Mouse (Mus musculus) right cerebral cortex, adult 18-20 months (tissue): ENCODE results near the gene Sf3a2.

Experiments used
- DNase-seq: peaks from one replicate; pipeline ENCODE4 v3.0.0; 2022; ENCODE audit warnings: mixed read lengths

The Sf3a2 gene

DNA sequence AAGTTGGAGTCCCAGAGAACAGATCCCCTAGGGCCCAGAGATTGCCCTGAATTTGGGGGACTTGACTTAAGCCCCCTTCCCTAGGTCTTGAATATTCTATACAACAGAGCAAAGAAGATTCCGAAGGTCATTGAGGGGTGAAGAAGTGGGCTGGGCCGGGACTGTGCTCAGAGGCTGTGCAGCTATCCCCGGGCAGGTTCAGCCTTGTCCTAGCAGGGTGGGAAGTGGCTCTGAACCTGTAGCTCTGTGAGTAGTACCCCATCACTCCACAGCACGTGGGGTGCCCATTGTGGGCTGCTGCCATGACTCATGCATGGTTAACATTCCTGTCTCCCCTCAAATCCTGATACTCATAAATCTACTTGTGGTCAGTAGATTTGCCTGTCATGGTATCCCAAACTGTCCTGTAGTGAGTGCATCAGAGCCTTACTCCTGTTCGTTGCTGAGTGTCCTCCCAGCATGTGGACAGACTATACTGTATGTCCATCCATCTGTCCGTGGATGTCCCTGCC, 21.6 kb upstream of the Sf3a2 start:
- DNase-seq: no peak

DNA sequence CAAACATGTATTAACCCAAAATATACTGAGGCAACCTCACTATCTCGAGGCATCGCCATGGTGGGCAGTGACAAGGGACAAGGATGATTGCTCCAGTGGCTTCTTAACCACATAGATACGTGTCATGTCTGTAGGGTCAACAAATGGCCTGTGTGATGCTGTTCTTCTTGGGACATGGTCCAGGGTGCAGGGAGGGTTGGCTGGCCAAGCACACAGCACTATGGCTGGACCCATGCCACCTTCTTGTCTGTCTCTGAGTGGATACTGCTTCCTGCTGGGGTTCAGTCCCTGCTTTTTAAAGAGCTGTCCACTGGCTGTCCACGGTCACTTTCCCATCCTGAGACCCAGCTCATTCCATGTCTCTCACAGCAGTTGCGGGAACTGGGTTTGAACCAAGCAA, 20.9 kb upstream of the Sf3a2 start:
- no peak for DNase-seq

DNA sequence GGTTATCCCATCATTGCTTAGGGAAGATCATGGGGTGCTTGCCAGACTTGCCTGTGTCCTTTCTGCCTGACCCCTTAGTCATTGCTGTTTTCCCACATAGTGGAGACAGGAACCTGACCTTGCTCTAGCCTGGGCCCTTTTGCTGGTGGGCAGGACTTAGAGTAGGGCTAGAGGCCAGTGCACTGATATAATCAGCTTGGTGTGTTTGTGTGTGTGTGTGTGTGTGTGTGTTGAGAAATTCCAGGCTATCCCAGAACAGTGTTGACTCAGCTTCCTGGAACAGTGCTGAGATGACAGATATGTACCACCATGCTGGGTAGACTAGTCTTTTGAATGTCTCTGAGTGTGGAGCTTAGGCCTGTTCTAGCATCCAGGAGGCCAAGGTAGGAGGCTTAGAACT, 18.4 kb upstream of the Sf3a2 start:
- DNase-seq: no peak

DNA sequence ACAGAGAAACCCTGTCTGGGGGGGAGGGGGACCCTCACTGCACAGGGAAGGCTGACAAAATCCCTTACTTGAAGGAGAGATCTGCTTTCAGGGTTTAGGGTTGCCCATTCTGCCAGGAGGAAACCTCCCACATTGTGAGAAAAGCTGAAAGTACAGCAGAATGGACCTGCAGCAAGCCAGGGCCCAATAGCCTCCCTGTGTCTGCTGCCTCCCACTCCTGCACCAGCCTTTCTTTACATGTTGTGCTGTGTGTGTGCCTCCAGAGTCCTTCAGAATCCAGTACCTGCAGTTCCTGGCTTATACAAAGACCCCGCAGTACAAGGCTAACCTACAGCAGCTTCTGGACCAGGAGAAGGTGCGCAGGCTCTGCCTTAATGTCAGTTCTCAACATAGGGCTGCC, 13.7 kb upstream of the Sf3a2 start:
- peak; percentile 55 for DNase-seq

DNA sequence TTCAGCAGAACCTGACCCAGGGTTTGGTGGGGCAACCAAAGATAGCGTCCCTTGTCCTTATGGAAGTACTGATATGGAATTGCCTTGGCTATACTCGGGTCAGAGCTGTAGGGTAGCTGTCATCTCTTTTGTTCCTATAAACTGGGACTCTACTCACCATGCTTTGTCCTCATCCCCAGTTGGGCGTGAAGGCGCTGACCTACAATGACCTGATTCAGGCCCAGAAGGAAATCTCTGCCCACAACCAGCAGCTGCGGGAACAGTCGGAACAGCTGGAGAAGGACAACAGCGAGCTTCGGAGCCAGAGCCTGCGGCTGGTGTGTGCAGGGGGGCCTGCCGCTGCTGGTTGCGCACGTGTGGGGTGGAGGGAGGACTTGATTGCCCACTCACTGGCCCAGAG, 13.1 kb upstream of the Sf3a2 start:
- DNase-seq: no peak

DNA sequence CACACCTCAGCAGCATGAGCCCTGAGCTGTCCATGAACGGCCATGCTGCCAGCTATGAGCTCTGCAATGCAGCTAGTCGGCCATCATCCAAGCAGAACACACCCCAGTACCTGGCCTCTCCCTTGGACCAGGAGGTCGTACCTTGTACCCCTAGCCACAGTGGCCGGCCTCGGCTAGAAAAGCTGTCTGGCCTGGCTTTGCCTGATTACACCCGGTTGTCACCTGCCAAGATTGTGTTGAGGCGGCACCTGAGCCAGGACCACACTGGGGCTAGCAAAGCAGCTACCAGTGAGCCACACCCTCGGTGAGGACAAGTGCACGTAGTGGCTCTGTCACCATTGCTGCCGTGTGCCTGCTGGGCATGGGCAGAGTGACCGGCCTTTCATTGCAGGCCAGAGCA, 12.0 kb upstream of the Sf3a2 start:
- no peak for DNase-seq

DNA sequence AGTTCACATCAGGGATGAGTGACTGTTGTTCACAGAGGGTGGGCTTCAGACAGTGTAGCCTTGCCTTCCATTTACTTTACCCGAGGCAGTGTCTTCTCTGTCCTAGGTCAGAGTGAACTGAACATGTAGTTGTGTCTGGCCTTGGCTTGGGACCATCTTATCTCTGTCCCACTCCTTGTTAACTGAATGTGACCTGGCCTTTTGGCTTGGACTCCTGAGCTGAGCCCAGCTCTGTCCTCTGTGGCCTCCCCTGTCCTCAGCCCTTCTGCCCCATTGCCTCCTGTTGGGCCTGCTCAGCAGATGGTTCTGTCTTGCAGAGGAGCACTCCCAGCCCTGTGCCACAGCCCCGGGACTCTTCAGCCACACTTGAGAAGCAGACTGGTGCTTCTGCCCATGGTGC, 10.5 kb upstream of the Sf3a2 start:
- no peak for DNase-seq

DNA sequence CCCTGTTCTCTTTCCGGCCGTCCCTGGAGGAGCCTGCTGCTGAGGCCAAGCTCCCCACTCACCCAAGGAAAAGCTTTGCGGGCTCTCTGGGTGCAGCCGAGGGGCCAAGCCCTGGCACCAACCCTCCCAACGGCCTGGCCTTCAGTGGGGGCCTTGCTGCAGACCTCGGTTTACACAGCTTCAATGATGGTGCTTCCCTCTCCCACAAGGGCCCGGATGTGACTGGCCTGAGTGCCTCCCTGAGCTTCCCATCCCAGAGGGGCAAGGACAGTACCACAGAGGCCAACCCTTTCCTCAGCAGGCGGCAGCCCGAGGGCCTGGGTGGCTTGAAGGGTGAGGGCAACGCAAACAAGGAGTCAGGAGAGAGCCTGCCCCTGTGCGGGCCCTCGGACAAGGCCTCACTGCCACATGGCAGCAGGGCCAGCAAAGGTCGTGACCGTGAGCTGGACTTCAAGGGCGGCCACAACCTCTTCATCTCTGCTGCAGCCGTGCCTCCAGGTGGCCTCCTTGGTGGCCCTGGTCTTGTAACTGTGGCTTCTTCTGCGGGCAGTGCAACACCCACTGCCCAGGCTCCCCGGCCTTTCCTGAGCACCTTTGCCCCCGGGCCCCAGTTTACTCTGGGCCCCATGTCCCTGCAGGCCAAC, 7.1 kb upstream of the Sf3a2 start:
- DNase-seq: no peak

DNA sequence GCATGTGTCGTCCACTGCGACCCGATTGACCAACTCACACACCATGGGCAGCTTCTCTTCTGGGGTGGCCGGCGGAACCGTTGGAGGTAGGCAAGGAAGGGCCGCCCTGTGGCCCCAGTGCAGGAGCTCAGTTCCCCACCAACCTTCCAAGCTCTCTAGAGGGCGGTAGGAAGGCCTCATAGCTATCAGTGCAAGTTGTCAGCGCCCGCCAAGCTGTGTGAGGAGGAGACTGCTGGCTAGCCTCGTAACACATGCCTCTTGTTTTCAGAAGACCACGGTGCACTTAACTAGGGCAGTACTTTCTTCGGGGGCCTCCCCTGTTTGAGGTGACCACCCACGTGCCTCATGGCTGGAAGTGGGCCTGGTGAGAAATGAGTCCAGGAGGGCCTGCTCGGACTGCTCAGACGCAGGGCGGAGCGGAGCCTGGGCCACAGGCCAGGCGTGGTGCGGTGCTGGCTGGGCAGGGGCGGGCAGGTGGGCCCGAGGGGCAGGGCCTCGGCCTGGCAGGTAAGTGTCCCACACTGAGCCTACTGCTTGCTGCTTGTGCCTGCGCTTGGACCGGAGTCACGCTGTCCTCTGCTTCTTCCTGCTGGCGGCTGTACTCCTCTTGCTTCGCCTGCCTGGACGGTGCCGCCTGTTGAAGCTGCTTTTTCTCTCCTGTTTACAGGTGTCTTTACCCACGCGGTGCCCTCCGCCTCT, 6.4 kb upstream of the Sf3a2 start:
- peak; percentile 40 for DNase-seq

DNA sequence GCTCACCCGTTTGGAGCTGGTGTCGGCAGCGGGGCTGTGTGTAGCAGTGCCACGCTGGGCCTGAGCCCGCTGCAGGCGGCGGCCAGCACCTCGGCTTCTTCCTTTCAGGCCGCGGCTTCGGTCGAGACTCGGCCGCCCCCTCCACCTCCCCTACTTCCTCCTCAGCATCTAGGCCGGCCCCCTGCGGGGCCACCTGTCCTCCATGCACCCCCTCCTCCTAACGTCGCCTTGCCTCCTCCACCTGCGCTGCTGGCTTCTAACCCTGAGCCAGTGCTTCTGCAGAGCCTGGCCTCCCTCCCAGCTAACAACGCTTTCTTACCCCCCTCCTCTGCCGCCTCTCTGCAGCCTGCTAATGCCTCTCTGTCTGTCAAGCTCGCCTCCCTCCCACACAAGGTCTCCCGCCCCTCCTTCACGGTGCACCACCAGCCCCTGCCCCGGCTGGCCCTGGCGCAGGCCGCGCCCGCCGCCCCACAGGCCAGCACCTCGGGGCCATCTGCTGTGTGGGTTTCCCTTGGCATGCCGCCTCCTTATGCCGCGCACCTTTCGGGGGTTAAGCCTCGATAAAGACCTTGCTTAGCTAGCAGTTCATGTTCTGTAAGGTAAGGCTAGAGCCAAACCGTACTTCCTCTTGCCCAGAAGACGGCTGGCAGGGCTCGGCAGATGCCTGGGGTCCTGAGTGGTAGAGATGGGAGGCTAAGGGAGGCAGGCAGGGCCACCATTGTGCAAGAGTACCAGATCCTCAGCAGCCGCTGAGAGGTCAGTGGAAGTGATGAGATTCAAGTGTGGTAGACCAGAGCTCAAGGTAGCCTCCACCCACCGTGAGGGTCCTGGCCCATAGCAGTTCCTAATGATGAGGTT, 5.6 kb upstream of the Sf3a2 start:
- DNase-seq: no peak

DNA sequence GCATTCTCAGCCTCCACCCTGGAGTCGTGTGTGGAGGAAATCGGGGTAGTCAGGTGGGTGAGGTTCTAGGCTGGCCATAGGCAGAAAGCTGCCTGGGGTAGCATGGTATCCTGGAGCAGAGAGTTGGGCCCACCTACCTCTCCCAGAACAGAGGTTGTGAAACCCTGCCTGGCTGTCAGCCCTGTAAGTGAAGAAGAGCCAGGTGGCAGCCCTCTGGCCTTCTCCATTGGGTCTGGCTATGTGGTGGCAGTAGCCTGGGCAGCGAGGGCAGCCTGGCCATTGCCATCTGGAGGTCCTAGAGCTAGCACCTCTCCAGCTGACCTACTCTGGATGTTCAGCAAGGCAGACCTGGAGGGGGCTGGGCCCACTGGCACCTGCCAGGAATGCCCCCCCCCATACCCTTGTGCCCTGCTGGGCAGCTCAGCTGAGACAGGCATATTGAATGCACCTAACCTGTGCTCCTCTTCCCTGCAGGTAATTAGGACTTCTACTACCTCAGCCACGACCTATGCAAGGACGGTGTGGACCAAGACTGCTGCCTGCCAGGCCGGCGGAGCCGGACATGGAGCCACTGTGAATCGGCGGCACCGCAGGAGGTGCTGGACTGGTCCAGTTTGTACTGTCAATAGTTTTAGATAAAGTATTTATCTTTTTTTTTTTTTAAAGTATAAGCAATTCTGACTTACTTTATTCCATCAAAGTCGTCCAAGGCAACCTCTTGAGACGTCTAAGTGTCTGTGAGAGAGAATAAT, 4.8 kb upstream of the Sf3a2 start:
- DNase-seq: no peak

DNA sequence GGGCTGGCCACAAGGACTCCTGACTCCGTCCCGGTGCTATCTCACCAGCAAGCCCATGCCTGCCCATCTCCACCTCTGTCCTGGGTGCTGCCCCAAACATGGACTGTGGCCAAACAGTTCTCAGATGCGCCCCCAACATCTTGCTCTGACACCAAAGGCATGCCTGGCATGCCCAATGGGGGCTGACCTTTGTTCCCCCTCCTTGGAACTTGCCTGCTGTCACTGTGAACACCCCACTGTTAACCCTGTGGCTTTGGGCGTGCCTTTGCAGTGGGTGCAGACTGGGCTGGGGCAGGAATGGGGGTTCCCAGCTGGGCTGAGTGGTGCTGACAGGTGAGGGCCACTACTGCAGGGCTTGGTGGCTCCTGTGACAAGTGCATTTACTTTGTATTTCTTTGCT, 4.2 kb upstream of the Sf3a2 start:
- DNase-seq: no peak

DNA sequence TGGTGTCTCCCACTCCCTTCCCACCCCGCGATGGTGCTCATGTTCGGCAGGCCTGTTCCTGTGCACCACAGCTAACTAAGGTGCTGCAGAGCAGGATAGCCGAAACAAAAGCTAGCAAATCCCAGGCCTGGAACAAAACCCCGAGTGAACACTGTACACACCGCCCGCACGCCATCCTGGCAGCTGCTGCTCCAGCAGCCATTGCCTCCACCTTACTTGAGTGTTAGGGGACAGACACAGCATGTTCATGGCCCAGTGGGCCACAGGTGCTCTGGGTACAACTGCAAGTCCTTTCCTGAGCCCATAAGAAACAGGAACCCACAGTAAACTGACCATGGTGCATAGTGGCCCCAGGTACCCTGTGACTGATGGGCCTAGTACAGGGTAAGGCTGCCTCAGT, 3.2 kb upstream of the Sf3a2 start:
- DNase-seq: no peak

DNA sequence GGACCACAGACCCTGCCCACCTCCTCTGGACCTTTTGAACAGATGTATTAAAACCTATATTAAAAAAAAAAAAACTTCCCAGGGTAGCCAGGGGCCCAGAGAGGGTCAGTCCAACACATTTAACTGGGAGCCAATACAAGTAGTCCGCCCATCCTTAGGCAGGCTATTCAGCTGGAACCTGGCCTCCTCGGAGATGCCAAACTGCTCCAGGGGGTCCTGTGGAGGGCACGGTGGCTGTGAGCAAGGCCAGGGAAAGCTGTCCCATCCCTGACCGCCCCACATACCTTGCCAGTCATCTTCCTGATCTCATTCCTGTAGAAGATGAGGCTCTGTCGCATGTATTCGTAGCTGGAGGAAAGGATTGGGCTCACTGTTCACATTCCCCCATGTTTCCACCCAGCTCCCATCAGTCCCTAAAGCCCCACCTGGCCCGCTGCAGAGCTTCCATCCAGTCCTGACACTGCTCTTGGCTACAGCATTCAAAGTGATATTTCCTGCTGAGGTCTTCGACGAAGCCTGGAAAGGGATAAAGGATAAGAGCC, 1.6 kb upstream of the Sf3a2 start:
- no peak for DNase-seq

DNA sequence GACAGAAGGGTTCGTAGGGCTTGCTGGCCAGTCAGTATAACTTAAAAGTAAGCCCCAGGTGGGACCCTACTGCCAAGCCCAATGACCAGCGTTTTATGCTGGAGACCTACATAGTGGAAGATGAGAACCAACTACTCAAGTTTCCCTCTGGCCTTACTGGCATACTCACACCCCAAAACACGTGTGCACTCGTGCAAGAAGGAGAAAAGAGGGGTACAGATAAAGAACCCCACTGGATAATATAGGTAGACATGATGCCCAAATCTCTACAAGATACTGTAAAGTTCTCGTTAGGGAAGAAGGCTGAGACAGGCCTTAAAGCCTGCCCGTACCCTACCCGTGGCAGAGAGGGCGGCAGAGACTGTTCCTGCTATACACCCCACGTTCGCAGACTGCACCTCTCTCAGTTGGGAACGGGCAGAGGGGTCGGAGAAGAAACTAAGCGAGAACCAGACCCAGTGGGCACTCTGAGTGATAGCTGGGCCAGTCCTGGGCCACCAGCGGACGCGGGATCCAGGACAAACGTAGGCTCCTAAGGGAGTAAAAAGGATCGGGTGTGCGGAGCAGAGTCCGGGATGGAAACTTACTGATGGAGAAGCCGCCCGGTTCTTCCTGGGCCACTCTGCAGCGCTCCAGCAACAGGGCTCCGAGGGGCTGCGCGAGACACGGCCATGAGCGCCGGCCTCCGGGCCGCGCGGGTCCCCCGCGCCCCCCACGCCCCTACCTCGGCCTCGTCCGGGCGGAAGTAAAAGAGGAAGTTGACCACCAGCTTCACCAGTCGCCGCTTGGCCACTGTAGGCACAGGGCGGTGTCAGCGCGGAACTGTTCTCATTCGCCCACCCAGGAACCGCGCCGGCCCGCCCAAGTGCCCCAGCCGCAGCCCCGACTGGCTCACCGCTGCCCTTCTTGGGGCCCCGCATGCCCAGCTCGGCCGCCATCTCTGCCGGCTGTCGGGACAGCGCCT, 530 bp upstream of the Sf3a2 start:
- DNase-seq: no peak

DNA sequence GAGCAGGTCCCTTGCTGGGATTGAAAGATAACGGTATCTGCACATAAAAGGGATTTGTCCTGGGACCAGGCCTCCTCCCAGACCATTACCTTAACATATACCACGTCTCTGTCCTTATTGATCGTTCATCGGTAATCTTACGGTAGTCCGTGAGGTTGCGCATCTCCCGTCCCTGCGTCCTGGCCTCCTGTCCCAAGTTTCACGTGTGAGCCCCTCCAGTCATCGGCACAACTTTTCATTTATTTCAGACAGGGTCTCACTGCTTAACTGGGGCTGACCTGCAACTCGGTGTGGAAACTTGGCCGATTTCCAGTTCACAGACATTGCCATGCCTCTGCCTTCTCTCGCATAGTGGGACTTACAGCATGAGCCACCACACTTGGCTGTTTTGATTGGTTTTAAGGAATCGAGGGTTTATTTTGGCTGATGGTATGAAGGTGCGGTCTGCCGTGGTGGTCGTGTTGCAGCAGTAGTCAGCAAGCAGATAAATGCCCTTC, 1.1 kb downstream of the Sf3a2 start:
- DNase-seq: no peak

DNA sequence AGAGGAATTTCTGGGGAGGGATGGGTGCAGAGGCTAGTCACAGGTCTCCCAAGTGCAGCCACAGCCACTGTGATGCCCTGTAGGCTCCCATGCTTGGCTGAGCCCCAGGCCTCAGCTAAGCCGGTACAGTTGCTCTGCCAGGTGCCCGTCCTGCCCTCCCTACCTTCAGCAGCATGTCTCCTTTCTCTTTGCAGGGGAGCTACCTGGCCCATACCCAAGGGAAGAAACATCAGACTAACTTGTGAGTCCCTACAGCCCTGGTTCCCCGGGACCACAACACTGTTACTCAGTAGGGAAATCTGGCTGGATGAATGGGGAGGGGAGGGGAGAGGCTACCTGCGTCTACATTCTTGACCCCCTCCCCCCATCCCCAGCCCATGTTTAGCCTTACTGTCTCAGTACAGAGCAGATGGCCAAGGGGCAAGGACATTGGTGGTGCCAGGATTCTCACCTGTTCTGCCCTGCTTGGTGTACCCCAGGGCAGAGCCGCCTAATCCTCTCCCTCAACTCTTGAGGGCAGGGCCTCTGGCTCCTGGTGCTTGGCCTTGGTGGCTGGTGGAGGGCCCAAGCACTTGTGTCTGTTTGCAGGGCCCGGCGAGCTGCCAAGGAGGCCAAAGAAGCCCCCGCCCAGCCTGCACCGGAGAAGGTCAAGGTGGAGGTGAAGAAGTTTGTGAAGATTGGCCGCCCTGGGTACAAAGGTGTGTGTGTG, 4.4 kb downstream of the Sf3a2 start:
- no peak for DNase-seq

DNA sequence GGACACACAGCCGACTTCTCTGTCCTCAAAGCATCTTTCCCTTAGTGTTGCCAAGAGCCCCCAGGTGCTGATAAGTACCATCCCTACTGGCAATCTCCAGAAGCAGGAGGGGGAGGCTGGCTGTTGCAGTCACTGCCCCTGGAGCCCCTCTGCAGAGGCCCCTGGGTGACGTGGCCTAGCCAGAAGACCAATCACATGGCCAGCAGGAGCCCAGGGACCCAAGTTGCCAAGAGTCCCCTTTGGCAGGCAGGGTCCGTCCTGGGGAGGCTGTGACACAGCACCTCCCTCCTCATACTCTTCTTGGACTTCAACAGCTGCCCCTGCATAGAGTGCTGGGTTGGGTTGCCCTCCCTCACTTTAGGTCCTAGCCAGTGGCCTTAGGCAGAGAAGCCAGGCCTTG, 5.0 kb downstream of the Sf3a2 start:
- DNase-seq: no peak

DNA sequence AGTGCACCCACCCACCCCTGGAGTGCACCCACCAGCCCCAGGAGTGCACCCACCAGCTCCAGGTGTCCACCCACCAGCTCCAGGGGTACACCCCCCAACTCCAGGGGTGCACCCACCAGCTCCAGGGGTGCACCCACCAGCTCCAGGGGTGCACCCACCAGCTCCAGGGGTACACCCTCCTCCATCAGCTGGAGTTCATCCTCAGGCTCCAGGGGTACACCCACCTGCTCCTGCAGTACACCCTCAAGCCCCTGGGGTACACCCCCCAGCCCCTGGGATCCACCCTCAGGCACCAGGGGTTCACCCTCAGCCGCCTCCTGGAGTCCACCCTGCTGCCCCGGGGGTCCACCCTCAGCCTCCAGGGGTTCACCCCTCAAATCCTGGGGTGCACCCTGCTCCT, 6.3 kb downstream of the Sf3a2 start:
- DNase-seq: no peak

DNA sequence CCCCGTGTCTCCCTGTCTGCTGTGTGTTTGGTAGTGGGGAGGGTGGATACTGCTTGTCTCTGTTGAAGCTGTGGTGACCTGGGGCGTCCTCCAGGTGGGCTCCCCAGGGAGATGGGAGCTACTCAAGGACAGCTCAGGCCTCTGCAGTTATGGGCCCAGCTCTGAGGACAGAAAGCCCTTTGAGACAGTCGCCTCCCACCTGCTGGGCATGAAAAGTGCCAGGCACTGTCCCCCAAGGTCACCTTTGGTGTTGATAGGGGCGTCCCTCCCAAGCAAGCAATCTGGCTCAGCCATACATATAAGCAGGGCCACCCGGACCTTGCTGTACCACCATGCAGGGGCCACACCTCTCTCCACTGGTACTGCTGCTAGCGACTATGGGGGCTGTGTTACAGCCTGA, 6.9 kb downstream of the Sf3a2 start, which contains the start of gene Amh:
Amh (plus strand) TSS at position 328 of the 400 bp plus-strand sequence.
- DNase-seq: no peak

DNA sequence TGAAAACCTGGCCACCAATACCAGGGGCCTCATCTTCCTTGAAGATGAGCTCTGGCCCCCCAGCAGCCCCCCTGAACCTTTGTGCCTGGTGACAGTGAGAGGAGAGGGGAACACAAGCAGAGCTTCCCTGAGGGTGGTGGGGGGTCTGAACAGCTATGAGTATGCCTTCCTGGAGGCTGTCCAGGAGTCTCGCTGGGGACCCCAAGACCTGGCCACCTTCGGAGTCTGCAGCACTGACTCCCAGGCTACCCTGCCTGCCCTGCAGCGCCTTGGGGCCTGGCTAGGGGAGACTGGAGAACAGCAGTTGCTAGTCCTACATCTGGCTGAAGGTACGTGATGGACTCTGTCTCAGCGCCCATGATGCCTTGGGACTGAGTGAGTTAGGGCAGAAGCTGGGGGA, 7.3 kb downstream of the Sf3a2 start:
- no peak for DNase-seq
